Mouse (Mus musculus) olfactory bulb, adult 2 months (tissue): ENCODE results near the gene Ppm1a. TPM values are rescaled to one million over a fixed set of nuclear protein-coding genes. Genes with fewer than 3 reads are reported as not detected.

ENCODE experiments used
- H3K27ac ChIP-seq: fragments of 200-500 bp; 2 replicates; pipeline ENCODE4 v1.5.1; 2012; ENCODE audit warnings: low read depth, low read length; ENCODE audit not compliant: insufficient read depth
- H3K4me1 ChIP-seq: fragments of 200-500 bp; 2 replicates; pipeline ENCODE4 v1.6.1; 2012; ENCODE audit warnings: low read length; ENCODE audit not compliant: control insufficient read depth, insufficient read depth
- H3K4me3 ChIP-seq: fragments of 200-500 bp; 2 replicates; pipeline ENCODE4 v1.5.1; 2012; ENCODE audit warnings: mild to moderate bottlenecking, low read depth, low read length, moderate library complexity; ENCODE audit not compliant: insufficient read depth
- CTCF ChIP-seq: fragments of 200-500 bp; IDR thresholded peaks from 2 replicates; pipeline ENCODE4 v1.5.1; 2012; ENCODE audit warnings: low read depth, mild to moderate bottlenecking, low read length, moderate library complexity; ENCODE audit not compliant: insufficient read depth
- POLR2A ChIP-seq: fragments of 200-500 bp; IDR thresholded peaks from 2 replicates; pipeline ENCODE4 v1.6.1; 2012; ENCODE audit warnings: mild to moderate bottlenecking, low read depth, low read length, moderate library complexity; ENCODE audit not compliant: insufficient read depth
- WGBS: fragments of 180-500 bp; shearing (Covaris S2); methylation state at CpG from one replicate; pipeline ENCODE4 v1.1.7; 2018; 5-methylcytosine and 5-hydroxymethylcytosine counted together
- polyA plus RNA-seq: library from polyadenylated mRNA; stranded (reverse); fragments of >200 nt; gene quantifications from 2 replicates; pipeline ENCODE4 v1.2.4, GENCODE M21; 2012; ENCODE audit warnings: low replicate concordance; ENCODE audit not compliant: missing spikeins, insufficient read depth, insufficient read length

Ppm1a gene
- polyA plus RNA-seq, 1 experiment: 406 TPM

- H3K4me3 ChIP-seq: no peak overlapping the region
- H3K27ac ChIP-seq: no peak overlapping the region
- WGBS: 38% methylated on average over 12 of the region's 12 CpGs
- TF ChIP-seq POLR2A: no peak
- TF ChIP-seq CTCF: no peak
- no peaks in the 10 kb centered on the region for H3K4me1 ChIP-seq
Measured at GRCm38 (mm10) chr12:72843973-72844620, 86.8 kb downstream of the Ppm1a start.

GRCm38 (mm10) chr12:72845946-72846345 is 88.7 kb downstream of the Ppm1a start:
- H3K27ac ChIP-seq: no peak overlapping the region
- H3K4me3 ChIP-seq: no peak overlapping the region
- TF ChIP-seq POLR2A: no peak
- WGBS: 13% methylated on average over 10 of the region's 10 CpGs
- no peaks in the 10 kb centered on the region for H3K4me1 ChIP-seq

- Histone ChIP-seq H3K4me1 (no peaks in the 10 kb centered on the region), H3K4me3 (no peak overlapping the region), H3K27ac (no peak overlapping the region)
- WGBS: 28% methylated on average over 7 of the region's 7 CpGs
- no peak for TF ChIP-seq CTCF
- no peak for TF ChIP-seq POLR2A
Measured at GRCm38 (mm10) chr12:72847725-72848124, 90.5 kb downstream of the Ppm1a start.

Other genes starting within 250 kb of the Ppm1a start
- gene Pcnx4, start 221.1 kb upstream of the Ppm1a start, polyA plus RNA-seq: not detected in 2 replicates
- not detected in 2 replicates for gene Gm4756, start 107.8 kb upstream of the Ppm1a start, polyA plus RNA-seq
- gene Dhrs7, start 92.5 kb upstream of the Ppm1a start, polyA plus RNA-seq: not detected in 2 replicates
- gene Six6, start 182.4 kb downstream of the Ppm1a start, polyA plus RNA-seq: not detected in 2 replicates
- gene 4930447C04Rik, start 183.3 kb downstream of the Ppm1a start, polyA plus RNA-seq: not detected in 2 replicates